Mouse (Mus musculus) liver, adult 2 months (tissue): Measurements from ENCODE around the gene Rasa2.

ENCODE experiments used
- CTCF ChIP-seq: fragments of 200-500 bp; IDR thresholded peaks from 2 replicates; pipeline ENCODE4 v1.5.1; 2011; ENCODE audit warnings: low read depth, low read length, control low read depth
- POLR2A ChIP-seq: fragments of 200-500 bp; IDR thresholded peaks from 2 replicates; pipeline ENCODE4 v1.6.1; 2011; ENCODE audit warnings: low read length, control low read depth; ENCODE audit not compliant: insufficient read depth; ENCODE audit errors: extremely low read depth

DNA sequence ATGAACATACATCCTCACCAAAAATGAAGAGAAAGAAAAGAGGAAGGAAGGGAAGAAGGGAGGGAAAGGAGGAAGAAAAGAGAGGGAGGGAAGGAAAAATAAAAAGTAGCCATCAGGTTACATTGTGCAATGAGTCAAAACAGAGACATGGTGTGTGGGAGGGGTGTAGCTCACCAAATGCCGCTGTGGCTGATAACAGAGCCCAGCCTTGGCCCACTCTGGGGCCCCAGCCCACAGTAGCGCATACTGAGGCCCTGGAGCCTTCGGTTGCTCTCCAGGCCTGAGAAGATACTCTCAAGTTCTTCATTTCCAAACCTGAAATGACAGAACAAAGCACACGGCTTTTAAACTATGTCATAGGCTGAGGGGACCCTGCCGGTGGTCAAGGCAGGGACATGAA, 117.1 kb downstream of the Rasa2 start:
- TF ChIP-seq POLR2A (no peak), CTCF (no peak)
